Mouse (Mus musculus): Measurements from ENCODE around the gene Ebpl. TPM values are rescaled to one million over a fixed set of nuclear protein-coding genes. Genes with fewer than 3 reads are reported as not detected.

Gene Ebpl
- polyA plus RNA-seq, 1 experiment = 10.8 TPM

DNA sequence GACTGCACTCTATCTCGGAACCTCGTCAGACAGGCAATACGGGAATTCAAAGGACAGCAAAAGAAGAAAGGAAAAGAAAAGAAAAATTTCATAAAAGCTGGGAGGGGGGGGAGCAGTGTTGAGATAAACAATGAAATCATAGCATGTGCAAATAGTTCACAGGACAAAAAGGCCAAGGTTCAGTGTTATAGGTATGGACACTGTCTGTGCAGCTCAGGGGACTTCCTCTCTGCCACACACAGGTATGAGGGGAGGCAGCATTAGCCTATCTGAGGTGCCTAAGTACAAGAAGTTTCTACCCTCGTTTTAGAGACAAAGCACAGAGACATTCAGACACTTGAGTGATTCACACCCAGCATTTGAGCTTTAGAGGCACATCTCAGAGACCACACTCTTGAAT lies 39.0 kb downstream of the Ebpl start:
- Histone ChIP-seq H3K4me3 (ENCODE audit: low read depth, low read length) (no peak overlapping the region), H3K27ac (ENCODE audit: insufficient read depth, low read length) (no peak overlapping the region), H3K9ac (ENCODE audit: low read depth, poor library complexity, severe bottlenecking) (no peak overlapping the region), H3K9me3 (replicated peaks; ENCODE audit: control insufficient read depth, insufficient read depth, low read length, poor library complexity, severe bottlenecking) (no peaks in the 10 kb centered on the region), H3K4me1 (ENCODE audit: control insufficient read depth, insufficient read depth, low read length) (no peaks in the 10 kb centered on the region), H3K27me3 (ENCODE audit: control insufficient read depth, insufficient read depth, low read length, poor library complexity, severe bottlenecking) (no peaks in the 10 kb centered on the region), H3K36me3 (ENCODE audit: control insufficient read depth, insufficient read depth, low read length, poor library complexity, severe bottlenecking) (no peaks in the 10 kb centered on the region)
- TF ChIP-seq EP300 (IDR thresholded peaks at IDR 0.05; ENCODE audit: insufficient read depth, low read depth, low read length) (no peak), CTCF (IDR thresholded peaks at IDR 0.05; ENCODE audit: low read depth, low read length) (no peak), POLR2A (IDR thresholded peaks at IDR 0.05; ENCODE audit: insufficient read depth, low read length) (no peak)

DNA sequence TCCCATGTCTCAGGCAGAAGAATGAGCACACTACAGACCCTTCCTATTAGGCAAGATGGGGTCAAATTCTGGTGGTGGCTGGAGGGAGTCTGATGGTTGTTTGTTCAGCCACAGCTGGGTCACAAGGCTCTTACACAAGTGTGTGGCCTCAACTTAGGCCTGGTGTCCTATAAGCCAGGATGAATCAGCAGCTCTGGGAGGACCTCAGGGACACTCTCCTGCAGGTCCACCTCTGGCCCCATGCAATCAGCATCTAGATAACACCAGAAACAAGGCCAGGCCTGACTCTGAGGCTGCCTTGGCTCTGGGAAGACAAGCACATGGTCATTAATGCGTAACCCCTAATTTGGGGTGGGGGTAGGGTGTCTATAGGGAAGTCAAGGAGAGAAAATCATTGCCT lies 39.5 kb downstream of the Ebpl start:
- Histone ChIP-seq H3K4me3 (ENCODE audit: low read depth, low read length) (no peak overlapping the region), H3K4me1 (ENCODE audit: control insufficient read depth, insufficient read depth, low read length) (no peaks in the 10 kb centered on the region), H3K9me3 (replicated peaks; ENCODE audit: control insufficient read depth, insufficient read depth, low read length, poor library complexity, severe bottlenecking) (no peaks in the 10 kb centered on the region), H3K9ac (ENCODE audit: low read depth, poor library complexity, severe bottlenecking) (no peak overlapping the region), H3K27me3 (ENCODE audit: control insufficient read depth, insufficient read depth, low read length, poor library complexity, severe bottlenecking) (no peaks in the 10 kb centered on the region), H3K36me3 (ENCODE audit: control insufficient read depth, insufficient read depth, low read length, poor library complexity, severe bottlenecking) (no peaks in the 10 kb centered on the region), H3K27ac (ENCODE audit: insufficient read depth, low read length) (no peak overlapping the region)
- TF ChIP-seq CTCF (IDR thresholded peaks at IDR 0.05; ENCODE audit: low read depth, low read length) = no peak
- TF ChIP-seq POLR2A (IDR thresholded peaks at IDR 0.05; ENCODE audit: insufficient read depth, low read length) = no peak
- TF ChIP-seq EP300 (IDR thresholded peaks at IDR 0.05; ENCODE audit: insufficient read depth, low read depth, low read length) = no peak

GRCm38 (mm10) chr14:61316861-61317260 lies 43.4 kb downstream of the Ebpl start:
- Histone ChIP-seq H3K9me3 (replicated peaks; ENCODE audit: control insufficient read depth, insufficient read depth, low read length, poor library complexity, severe bottlenecking) (no peaks in the 10 kb centered on the region), H3K4me3 (ENCODE audit: low read depth, low read length) (no peak overlapping the region), H3K36me3 (ENCODE audit: control insufficient read depth, insufficient read depth, low read length, poor library complexity, severe bottlenecking) (no peaks in the 10 kb centered on the region), H3K27ac (ENCODE audit: insufficient read depth, low read length) (no peak overlapping the region), H3K9ac (ENCODE audit: low read depth, poor library complexity, severe bottlenecking) (no peak overlapping the region), H3K27me3 (ENCODE audit: control insufficient read depth, insufficient read depth, low read length, poor library complexity, severe bottlenecking) (no peaks in the 10 kb centered on the region), H3K4me1 (ENCODE audit: control insufficient read depth, insufficient read depth, low read length) (peaks cover 1% of the 10 kb centered on the region)
- TF ChIP-seq EP300 (IDR thresholded peaks at IDR 0.05; ENCODE audit: insufficient read depth, low read depth, low read length) (no peak), CTCF (IDR thresholded peaks at IDR 0.05; ENCODE audit: low read depth, low read length) (peak; percentile 63)

DNA sequence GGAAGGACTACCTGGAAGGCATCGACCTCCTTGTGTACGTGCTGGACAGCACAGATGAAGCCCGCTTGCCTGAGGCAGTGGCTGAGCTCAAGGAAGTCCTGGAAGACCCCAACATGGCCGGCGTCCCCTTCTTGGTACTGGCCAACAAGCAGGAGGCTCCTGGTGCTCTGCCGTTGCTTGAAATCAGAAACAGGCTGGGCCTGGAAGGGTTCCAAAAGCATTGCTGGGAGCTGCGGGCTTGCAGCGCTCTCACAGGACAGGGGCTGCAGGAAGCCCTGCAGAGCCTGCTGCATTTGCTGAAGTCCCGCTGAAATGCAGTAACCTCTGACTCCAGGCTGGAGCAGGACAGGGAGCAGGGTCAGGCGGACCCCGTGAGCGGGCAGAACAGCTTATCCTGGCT lies 49.3 kb downstream of the Ebpl start:
- H3K4me3 ChIP-seq (ENCODE audit: low read depth, low read length) = no peak overlapping the region
- no peaks in the 10 kb centered on the region for H3K36me3 ChIP-seq (ENCODE audit: control insufficient read depth, insufficient read depth, low read length, poor library complexity, severe bottlenecking)
- H3K27ac ChIP-seq (ENCODE audit: insufficient read depth, low read length) = no peak overlapping the region
- TF ChIP-seq EP300 (IDR thresholded peaks at IDR 0.05; ENCODE audit: insufficient read depth, low read depth, low read length) (no peak), POLR2A (IDR thresholded peaks at IDR 0.05; ENCODE audit: insufficient read depth, low read length) (no peak), CTCF (IDR thresholded peaks at IDR 0.05; ENCODE audit: low read depth, low read length) (no peak)
- no peaks in the 10 kb centered on the region for H3K27me3 ChIP-seq (ENCODE audit: control insufficient read depth, insufficient read depth, low read length, poor library complexity, severe bottlenecking)
- H3K9ac ChIP-seq (ENCODE audit: low read depth, poor library complexity, severe bottlenecking) = no peak overlapping the region
- H3K9me3 ChIP-seq (replicated peaks; ENCODE audit: control insufficient read depth, insufficient read depth, low read length, poor library complexity, severe bottlenecking) = no peaks in the 10 kb centered on the region
- peaks cover 14% of the 10 kb centered on the region for H3K4me1 ChIP-seq (ENCODE audit: control insufficient read depth, insufficient read depth, low read length)

DNA sequence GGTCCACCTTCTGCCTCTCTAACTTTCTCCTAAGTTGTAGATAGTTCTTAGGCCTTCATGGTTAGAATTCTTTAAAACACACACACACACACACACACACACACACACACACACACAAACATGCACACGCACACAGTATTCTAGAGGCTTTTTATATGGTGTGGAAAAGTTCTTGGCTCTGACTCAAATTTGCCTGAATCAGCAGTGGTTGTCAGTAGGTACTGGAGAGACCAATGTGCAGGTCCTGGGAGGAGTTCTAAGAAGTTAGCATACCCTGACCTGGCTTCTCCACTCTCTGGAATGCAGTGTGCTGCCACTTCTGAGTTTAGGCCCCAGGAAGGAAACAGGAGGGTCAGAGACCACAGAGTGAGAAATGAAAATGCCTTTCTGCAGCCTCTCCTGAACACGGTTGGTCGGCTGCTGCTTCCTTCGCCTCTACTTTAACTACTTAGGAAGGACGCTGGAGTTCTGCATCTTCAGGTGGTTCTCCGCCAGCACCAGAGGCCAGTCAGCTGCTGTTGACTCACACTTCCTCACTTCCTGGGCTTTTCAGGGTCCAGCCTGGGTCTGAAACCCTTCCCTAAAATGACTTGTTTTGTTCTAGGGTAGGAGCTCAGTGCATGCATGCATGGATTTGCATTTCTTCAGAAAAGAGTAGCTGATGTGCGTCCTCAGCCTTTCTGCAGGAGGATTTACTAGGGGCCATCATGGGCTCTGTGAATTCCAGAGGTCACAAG lies 50.0 kb downstream of the Ebpl start:
- Histone ChIP-seq H3K4me1 (ENCODE audit: control insufficient read depth, insufficient read depth, low read length) (peaks cover 14% of the 10 kb centered on the region), H3K9ac (ENCODE audit: low read depth, poor library complexity, severe bottlenecking) (no peak overlapping the region), H3K4me3 (ENCODE audit: low read depth, low read length) (no peak overlapping the region), H3K27me3 (ENCODE audit: control insufficient read depth, insufficient read depth, low read length, poor library complexity, severe bottlenecking) (no peaks in the 10 kb centered on the region), H3K36me3 (ENCODE audit: control insufficient read depth, insufficient read depth, low read length, poor library complexity, severe bottlenecking) (no peaks in the 10 kb centered on the region), H3K27ac (ENCODE audit: insufficient read depth, low read length) (no peak overlapping the region), H3K9me3 (replicated peaks; ENCODE audit: control insufficient read depth, insufficient read depth, low read length, poor library complexity, severe bottlenecking) (no peaks in the 10 kb centered on the region)
- no peak for TF ChIP-seq CTCF (IDR thresholded peaks at IDR 0.05; ENCODE audit: low read depth, low read length)
- TF ChIP-seq POLR2A (IDR thresholded peaks at IDR 0.05; ENCODE audit: insufficient read depth, low read length) = no peak
- no peak for TF ChIP-seq EP300 (IDR thresholded peaks at IDR 0.05; ENCODE audit: insufficient read depth, low read depth, low read length)

DNA sequence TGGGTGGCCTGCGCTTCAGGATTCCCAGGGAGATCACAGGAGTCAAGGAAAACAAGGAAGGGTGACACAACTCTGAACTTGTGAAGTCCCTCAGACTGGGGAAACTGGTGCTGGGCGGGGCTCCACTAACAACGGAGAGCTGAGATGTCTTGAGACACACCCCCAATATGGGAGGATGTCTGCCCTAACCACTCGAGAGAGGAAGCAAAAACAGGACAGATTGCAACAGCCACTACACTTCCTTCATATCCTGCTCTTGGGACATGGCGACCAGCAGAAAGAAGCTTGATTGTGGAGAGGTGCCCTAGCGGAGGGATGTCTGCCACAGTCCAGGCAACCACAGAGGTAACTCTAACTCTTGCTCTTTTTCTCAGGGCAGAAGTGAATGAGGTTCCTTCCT lies 50.6 kb downstream of the Ebpl start, which contains the start of gene Arl11:
TSS of gene Arl11 (plus strand) at position 161 of the 400 bp plus-strand sequence.
- Histone ChIP-seq H3K36me3 (ENCODE audit: control insufficient read depth, insufficient read depth, low read length, poor library complexity, severe bottlenecking) (no peaks in the 10 kb centered on the region), H3K27ac (ENCODE audit: insufficient read depth, low read length) (no peak within 1 kb of the TSS), H3K4me1 (ENCODE audit: control insufficient read depth, insufficient read depth, low read length) (peaks cover 14% of the 10 kb centered on the region), H3K9me3 (replicated peaks; ENCODE audit: control insufficient read depth, insufficient read depth, low read length, poor library complexity, severe bottlenecking) (no peaks in the 10 kb centered on the region), H3K9ac (ENCODE audit: low read depth, poor library complexity, severe bottlenecking) (no peak within 1 kb of the TSS), H3K4me3 (ENCODE audit: low read depth, low read length) (no peak within 1 kb of the TSS), H3K27me3 (ENCODE audit: control insufficient read depth, insufficient read depth, low read length, poor library complexity, severe bottlenecking) (no peaks in the 10 kb centered on the region)
- TF ChIP-seq EP300 (IDR thresholded peaks at IDR 0.05; ENCODE audit: insufficient read depth, low read depth, low read length) = no peak
- no peak for TF ChIP-seq CTCF (IDR thresholded peaks at IDR 0.05; ENCODE audit: low read depth, low read length)
- TF ChIP-seq POLR2A (IDR thresholded peaks at IDR 0.05; ENCODE audit: insufficient read depth, low read length) = no peak

All from ES-Bruce4 (cell line).